Mouse (Mus musculus): Measurements from ENCODE around the gene Isg20.

Isg20 gene

DNA sequence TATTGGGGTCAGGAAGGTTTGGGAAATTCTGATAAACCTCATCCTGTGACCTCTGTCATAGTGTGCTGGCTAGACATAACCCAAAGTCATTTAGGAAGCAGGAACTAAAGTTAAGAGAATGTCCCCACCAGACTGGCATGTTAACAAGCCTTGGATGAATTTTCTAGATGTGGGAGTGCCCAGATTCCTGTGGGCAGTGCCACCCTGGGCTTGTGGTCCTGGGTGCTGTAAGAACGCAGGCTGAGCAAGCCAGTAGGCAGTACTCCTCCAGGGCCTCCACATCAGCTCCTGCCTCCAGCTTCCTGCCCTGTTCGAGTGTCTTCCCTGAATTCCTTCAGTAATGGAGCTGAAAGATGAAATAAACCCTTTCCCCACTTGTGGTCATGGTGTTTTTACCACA, 9.0 kb upstream of the Isg20 start:
- no peak for DNase-seq

DNA sequence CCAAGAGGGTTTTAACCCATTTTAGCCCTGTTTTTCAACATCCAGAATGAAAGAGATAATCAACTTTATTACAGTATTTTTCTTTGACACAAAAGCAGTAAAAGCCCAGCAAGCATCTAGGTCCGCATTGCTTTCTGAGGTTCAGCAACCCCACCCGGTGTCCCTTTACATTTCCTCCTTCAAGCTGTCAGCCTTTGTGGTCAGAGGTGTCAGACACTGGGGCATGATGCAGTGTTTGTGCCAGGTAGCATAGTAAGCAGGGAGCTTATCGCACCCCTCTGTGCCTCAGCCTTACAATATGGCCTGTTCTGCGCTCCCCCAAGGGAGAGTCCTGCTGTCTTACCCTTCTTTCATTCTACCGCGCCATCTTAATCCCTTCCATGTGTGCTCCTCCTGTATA, 4.2 kb upstream of the Isg20 start:
- DNase-seq: no peak

DNA sequence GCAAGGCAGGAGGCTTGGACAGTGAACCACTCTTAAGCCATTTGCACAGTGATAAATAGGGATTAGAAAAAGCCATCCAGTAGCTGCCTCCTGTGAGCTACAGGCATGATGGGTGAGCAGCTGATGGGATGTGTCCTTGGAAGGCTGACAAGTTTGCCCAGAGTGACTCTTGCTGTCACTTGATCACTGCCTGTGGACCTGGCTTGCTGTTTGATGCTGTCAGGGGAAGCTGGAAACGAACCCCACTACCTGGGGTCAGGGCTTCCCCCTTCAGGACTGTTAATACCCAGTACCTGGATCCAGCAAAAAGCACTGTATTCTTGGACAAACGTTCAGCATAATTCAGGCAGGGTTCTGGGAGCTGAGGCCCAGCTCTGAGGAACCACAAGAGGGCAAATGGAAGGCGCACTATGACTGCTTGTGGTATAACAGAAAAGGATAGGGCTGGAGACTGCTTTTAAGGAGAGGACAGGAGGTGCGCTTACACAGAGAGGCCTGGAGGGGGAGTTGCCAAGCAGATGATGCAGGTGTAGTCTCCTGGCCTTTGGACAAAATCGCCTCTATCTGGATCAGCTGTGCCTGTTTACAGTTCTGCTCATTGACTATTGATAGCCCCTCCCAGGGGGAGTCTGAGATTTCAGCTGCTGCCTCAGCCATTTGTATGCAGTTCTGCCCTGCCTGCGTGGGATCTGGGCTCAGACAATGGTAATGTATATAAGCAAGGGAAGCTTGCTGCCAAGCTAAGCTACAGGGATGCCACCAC, 2.7 kb upstream of the Isg20 start:
- DNase-seq: no peak

- no peak for DNase-seq
Measured at GRCm38 (mm10) chr7:78911209-78911608, 2.0 kb upstream of the Isg20 start.

DNA sequence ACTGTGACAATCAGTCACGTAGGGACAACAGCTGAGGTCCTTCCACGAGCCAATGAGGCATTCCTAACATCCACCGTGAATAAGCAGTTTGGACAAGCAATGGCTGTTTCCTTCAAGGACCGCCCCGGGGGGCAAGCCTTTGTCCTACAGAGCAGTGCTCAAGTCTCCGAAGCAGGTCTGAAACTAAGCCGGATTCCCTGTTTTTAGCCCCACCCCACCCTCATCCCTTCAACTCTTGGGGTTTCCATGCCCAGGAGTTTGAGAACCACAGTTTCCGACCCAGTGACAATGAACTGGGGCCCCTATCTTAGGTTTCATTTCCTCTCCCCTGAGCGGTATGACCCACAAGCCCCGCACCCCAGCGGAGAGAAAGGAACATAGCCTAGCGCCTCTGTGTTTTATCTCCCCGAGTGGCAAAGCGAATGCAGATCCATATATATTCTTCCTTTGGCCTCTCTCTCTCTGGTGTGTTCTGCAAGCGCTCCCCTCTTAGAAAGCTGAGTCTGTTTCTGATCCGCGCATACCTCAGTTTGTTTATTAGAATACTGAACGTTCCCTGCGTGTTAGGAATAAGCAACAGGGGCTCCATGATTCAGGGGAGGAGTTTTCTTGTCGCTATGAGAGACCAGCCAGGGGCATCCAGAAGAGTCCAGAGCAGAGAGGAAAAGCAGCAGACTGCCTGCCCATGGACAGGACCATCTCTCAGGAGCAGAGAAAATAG, 811 bp upstream of the Isg20 start:
- DNase-seq: peak in 1 of 2 experiments; percentile 31

- peak in 1 of 2 experiments; percentile 39 for DNase-seq
Measured at GRCm38 (mm10) chr7:78913649-78914544, 673 bp downstream of the Isg20 start.

DNA sequence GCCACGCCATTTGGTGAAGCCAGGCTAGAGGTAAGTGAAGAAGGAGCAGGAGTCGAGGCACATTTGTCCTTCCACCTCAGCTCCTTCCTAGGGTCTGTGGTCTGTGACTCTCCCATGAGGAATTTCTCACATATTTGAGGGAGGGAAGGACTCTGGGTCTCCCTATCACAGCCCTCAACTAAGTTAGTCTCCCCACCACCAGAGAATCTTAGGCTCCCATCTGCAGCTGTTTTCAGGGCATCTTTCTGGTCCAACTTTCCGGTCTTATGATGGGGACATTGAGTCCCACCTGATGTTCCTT, 1.3 kb downstream of the Isg20 start:
- DNase-seq: no peak

- no peak for DNase-seq
Measured at GRCm38 (mm10) chr7:78914896-78915510, 1.8 kb downstream of the Isg20 start.

- DNase-seq: peak in 1 of 2 experiments; percentile 38
Measured at GRCm38 (mm10) chr7:78918686-78919085, 5.5 kb downstream of the Isg20 start.

DNA sequence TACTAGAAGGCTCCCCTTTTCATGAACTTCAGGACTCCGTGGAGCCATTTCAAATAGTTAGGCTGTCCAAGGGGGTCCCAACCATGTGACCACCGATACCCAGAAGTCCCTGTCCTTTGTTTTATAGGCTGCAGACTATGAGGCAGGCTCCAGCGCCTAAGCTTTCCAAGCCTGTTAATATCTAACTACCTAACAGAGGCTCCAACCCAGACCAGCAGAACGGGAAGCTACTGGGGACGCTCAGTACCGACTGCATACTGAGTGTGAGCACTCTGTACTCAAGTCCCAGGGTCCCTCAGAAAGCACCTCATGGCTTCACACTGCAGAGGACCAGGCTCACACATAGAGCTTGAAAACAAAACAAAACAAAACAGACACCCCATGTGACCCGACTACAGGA, 9.3 kb downstream of the Isg20 start:
- peak; percentile 45 to 58 for DNase-seq

DNA sequence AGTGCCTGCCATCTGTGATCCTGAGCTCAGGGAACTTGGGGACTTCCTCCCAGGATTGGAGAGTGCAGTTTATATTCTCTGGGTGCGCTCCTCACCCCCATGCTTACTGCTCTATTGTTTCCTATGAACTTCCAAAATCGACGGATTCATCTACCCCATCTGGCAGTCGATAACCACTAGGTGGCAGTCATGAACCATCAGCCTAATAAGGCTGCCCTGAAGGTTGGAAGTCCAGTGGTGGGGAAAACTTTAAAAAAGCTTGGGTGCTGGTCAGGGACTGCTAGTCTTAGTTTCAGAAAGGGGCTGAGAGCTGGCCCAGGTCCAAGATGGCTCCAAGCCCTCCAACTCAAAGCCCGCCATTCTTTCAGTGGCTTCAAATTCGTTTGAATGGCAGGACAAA, 11.1 kb downstream of the Isg20 start:
- peak; percentile 61 to 84 for DNase-seq

- no peak for DNase-seq
Measured at GRCm38 (mm10) chr7:78924796-78925195, 11.6 kb downstream of the Isg20 start.

GRCm38 (mm10) chr7:78925680-78926079, 12.5 kb downstream of the Isg20 start:
- DNase-seq: no peak

- DNase-seq: no peak
Measured at GRCm38 (mm10) chr7:78926156-78926555, 12.9 kb downstream of the Isg20 start.

DNA sequence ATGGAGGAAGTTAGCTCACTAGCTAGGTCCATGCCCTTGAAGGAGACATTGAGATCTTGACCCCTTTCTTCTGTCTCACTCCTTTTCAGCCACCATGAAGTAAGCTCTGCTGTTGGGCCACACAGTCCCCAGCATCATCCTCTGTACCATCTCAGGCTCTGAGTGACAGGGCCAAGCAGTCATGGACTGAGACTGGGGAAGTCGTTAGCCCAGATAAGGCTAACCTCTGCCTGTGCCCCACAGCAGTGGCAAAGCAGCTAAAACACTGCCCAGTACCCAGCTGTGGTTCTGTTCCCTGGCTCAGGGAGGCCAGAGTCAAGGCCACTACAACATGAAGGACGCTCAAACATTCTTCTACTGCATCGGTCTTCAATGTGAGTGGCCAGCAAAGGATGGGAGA, 14.0 kb downstream of the Isg20 start:
- no peak for DNase-seq

DNA sequence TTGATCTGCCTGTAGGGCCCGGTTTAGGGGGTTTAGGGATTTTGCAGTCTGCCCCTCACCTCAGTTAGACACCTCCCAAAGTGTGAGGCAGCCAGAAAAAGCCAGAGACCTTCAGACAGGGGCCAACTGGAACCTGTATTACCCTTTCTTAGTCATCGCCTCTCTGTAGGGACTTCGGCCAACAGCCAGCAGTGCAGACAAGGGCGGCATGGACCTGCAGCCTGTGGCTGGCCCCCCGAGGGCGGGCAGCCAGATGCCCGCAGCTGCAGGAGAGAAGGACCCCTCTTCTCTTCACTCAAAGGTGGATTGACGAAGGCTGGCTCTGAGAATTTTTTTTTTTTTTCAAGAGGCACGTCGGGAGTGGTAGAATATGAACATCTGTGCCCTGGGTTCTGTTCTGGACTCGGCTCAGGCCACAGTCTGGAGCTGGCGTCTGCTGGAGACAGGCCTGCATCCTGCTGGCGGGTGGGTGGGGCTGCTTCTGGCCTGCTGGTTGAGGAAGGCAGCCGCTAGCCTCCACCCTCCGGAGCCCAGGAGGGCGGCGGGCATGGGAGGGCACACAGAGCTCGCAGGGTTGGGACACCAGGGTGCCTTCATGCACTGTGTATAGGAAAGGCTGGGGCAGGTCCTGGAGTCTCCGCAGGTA, 25.9 kb downstream of the Isg20 start:
- DNase-seq: no peak

GRCm38 (mm10) chr7:78940971-78941370, 27.7 kb downstream of the Isg20 start:
- no peak for DNase-seq

DNA sequence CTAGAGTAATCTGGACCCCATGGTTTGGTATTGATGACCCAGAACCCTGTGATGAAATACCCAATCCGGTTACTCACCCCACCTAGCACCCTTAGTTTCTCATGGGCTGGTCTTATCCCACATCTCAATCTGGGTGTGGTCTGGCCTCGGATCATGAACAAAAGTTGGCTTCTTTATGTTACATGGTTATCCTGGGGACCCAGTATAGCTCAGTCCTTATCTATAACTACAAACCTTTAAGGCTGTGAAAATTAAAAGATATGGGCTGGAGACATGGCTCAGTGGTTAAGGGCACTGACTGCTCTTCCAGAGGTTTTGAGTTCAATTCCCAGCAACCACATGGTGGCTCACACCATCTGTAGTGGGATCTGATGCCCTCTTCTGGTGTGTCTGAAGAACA, 29.3 kb downstream of the Isg20 start:
- DNase-seq: no peak

DNA sequence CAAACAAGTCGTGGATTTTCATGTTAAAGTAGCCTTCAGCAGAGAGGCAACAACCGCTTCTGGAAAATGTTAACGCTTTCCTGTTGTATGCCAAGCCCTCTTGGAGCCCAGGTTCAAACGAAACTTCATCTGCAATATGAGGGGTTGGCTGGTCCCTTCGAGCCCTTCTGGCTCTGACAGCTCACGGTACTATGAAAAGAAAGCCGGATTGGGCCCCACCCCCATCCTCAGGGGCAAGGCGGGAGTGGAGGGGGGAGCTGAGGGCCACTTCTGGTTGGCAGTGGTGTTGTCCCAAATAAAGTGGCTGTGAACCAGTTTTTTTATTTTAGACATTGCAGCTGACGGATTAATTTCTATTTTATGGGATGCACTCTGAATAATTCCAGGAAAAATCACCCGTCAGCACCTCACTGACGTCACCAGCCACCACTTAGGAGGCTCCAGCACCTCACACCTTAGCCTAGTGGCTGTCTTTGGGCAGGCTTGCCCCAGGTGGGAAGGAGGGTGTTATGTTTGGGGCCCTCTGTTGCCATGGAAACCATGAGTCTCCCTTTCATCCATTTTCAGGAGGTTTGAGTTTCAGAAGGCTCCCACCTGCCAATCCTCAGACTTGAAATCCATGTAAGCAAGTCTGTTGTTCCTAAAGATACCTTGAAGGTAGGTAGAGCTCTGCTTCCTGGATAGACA, 40.8 kb downstream of the Isg20 start:
- no peak for DNase-seq

GRCm38 (mm10) chr7:78954619-78955018, 41.4 kb downstream of the Isg20 start:
- DNase-seq: no peak

DNA sequence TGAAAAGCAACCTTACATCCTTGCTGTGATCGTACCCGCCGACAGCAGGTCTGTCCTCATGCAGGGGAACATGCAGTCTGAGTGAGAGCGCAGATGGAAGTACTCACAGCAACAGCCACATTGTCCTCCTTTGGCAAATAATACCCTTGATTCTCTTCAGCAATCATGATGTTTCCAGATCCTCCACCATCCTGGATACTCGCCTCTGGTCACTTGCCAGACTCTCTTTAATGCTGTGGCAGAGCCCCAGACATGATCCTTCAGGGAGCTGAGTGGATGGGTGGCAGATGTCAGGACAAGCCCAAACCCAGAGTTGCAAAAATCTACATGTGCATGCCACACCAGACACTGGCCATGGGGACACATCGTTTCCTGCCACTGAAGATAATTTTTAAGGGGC, 41.9 kb downstream of the Isg20 start:
- no peak for DNase-seq

GRCm38 (mm10) chr7:78958499-78959073, 45.4 kb downstream of the Isg20 start:
- DNase-seq: peak; percentile 37 to 79

Data from kidney, postnatal 36 days (tissue).